Mouse (Mus musculus) left cerebral cortex, postnatal 10 days (tissue): ENCODE data around the gene Sptbn1. TPM values are rescaled to one million over a fixed set of nuclear protein-coding genes. Genes with fewer than 3 reads are reported as not detected.

ENCODE experiments used
- DNase-seq, 2 experiments: peaks; one replicate each; pipeline ENCODE4 v3.0.0; 2021 to 2022; ENCODE audit warnings: low spot score in 2 of 2, mixed read lengths in 1 of 2; ENCODE audit errors: extremely low spot score in 1 of 2
- intact Hi-C: fragments of 180-260 bp; cut with DNase I; formaldehyde crosslinking; loops from one replicate; pipeline ENCODE4 v1.15.1; 2025
- total RNA-seq, 2 experiments: library from RNA; stranded (reverse); gene quantifications; 2 replicates each; pipeline ENCODE4 v1.2.3; 2021

Sptbn1 gene
- 100 to 1,000 TPM; 780 to 786 TPM for total RNA-seq

GRCm38 (mm10) chr11:30267892-30268647 lies at the start of gene Sptbn1:
TSS of gene Sptbn1 (minus strand) at chr11:30268175.
- peak; percentile 86 to 94 for DNase-seq
- intact Hi-C loops: loop anchor here (10.0 kb wide), 1 partner anchor 113 kb away; no protein-coding TSS in a partner anchor

GRCm38 (mm10) chr11:30294279-30294678 lies 26.3 kb upstream of the Sptbn1 start:
- intact Hi-C loops: no loop called here
- DNase-seq: no peak

- intact Hi-C loops: no loop called here
- no peak for DNase-seq
Observed at GRCm38 (mm10) chr11:30292221-30293160, 24.5 kb upstream of the Sptbn1 start.

- intact Hi-C loops: no loop called here
- DNase-seq: peak in 1 of 2 experiments; percentile 78
Observed at GRCm38 (mm10) chr11:30291155-30291554, 23.2 kb upstream of the Sptbn1 start.

- intact Hi-C loops: no loop called here
- DNase-seq: peak; percentile 30 to 42
Observed at GRCm38 (mm10) chr11:30289470-30290431, 21.8 kb upstream of the Sptbn1 start.

GRCm38 (mm10) chr11:30288075-30288474 lies 20.1 kb upstream of the Sptbn1 start:
- DNase-seq: no peak
- intact Hi-C loops: no loop called here

GRCm38 (mm10) chr11:30283710-30284109 lies 15.7 kb upstream of the Sptbn1 start:
- no peak for DNase-seq
- intact Hi-C loops: no loop called here

GRCm38 (mm10) chr11:30281096-30281495 lies 13.1 kb upstream of the Sptbn1 start:
- DNase-seq: no peak
- intact Hi-C loops: no loop called here

GRCm38 (mm10) chr11:30279278-30279677 lies 11.3 kb upstream of the Sptbn1 start:
- peak in 1 of 2 experiments; percentile 73 for DNase-seq

GRCm38 (mm10) chr11:30275436-30276031 lies 7.6 kb upstream of the Sptbn1 start:
- peak in 1 of 2 experiments; percentile 60 for DNase-seq
- intact Hi-C loops: no loop called here

More at GRCm38 (mm10) chr11:30279278-30279677, 11.3 kb upstream of the Sptbn1 start:
- intact Hi-C loops: no loop called here

GRCm38 (mm10) chr11:30269524-30269923 lies 1.5 kb upstream of the Sptbn1 start:
- intact Hi-C loops: loop anchor here (10.0 kb wide), 1 partner anchor 115 kb away; no protein-coding TSS in a partner anchor

GRCm38 (mm10) chr11:30268648-30269375 lies 837 bp upstream of the Sptbn1 start:
- peak in 1 of 2 experiments; percentile 23 for DNase-seq
- intact Hi-C loops: loop anchor here (10.0 kb wide), 1 partner anchor 114 kb away; no protein-coding TSS in a partner anchor

More at GRCm38 (mm10) chr11:30269524-30269923, 1.5 kb upstream of the Sptbn1 start:
- no peak for DNase-seq

- intact Hi-C loops: loop anchor here (10.0 kb wide), 1 partner anchor 112 kb away; no protein-coding TSS in a partner anchor
- DNase-seq: peak; percentile 54 to 82
Observed at GRCm38 (mm10) chr11:30267036-30267891, 711 bp downstream of the Sptbn1 start.

- intact Hi-C loops: loop anchor here (10.0 kb wide), 1 partner anchor 112 kb away; no protein-coding TSS in a partner anchor
- no peak for DNase-seq
Observed at GRCm38 (mm10) chr11:30266691-30267035, 1.3 kb downstream of the Sptbn1 start.

- intact Hi-C loops: loop anchor here (10.0 kb wide), 1 partner anchor 111 kb away; no protein-coding TSS in a partner anchor
- no peak for DNase-seq
Observed at GRCm38 (mm10) chr11:30265666-30266065, 2.3 kb downstream of the Sptbn1 start.

GRCm38 (mm10) chr11:30263627-30264026 lies 4.3 kb downstream of the Sptbn1 start:
- intact Hi-C loops: loop anchor here (10.0 kb wide), 1 partner anchor 109 kb away; no protein-coding TSS in a partner anchor
- no peak for DNase-seq
